Mouse (Mus musculus): ENCODE measurements around the gene Clcnkb. TPM values are rescaled to one million over a fixed set of nuclear protein-coding genes. Genes with fewer than 3 reads are reported as not detected.
A peak's percentile ranks its signal among the peaks of the same experiment; 100 is the strongest.

Gene Clcnkb
- polyA plus RNA-seq, 1 experiment = 0.50 TPM

- peak in 1 of 2 experiments; percentile 90 for DNase-seq (ENCODE audit: extremely low spot score in 1 of 2, low spot score in 1 of 2)
Observed at GRCm38 (mm10) chr4:141362937-141363548, 52.8 kb downstream of the Clcnkb start.

DNA sequence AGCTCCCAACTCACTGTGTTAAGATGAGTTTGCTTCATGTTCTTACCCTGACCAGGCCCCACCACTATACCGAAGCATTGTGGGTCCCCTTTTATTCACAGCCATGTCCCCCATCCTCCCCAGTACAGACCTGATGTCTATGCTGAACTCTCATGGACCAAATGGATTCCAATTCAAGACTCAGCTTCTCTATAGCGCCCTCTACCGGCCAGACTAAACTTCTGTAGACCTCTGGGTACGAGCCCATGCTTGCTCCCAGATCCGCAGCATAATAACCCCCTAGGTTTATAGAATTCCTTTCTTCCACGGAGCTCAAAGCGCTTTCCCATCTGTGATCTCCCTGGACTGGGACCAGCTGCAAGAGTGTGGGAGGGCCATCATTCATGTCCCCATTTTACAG, 55.0 kb downstream of the Clcnkb start:
- no peak for DNase-seq (ENCODE audit: extremely low spot score in 1 of 2, low spot score in 1 of 2)

DNA sequence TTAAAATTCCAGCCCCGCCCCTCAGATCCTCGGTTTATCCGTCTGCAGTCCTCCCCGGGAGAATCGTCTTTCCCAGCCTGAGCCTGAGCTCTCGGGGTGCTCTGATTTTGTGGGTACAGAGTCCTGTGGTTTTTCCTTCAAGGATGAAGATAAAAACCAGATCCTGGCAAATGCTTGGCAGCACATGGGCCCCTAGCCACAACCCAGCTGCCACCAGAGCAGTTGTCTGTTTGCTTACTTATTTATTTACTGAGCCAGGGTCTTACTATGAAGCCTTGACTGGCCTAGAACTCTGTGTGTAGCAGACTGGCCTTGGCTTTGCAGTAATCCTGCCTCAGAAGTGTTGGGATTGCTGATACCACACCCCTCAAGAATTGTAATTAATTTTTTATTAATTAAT, 56.6 kb downstream of the Clcnkb start:
- no peak for DNase-seq (ENCODE audit: extremely low spot score in 1 of 2, low spot score in 1 of 2)

DNA sequence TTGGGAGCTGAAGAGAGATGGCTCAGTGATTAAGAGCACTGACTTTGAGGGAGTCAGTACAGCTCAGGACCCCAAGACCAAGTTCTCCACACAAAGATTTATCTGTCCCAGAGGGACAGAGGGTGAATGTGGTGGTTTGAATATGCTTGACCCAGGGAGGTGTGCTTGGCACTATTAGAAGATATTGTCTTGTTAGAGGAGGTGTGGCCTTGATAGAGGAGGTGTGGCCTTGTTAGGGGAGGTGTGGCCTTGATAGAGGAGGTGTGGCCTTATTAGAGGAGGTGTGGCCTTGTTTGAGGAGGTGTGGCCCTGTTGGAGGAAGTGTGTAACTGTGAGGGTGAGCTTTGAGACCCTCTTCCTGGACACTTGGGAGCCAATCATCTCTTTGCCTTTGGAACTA, 58.0 kb downstream of the Clcnkb start:
- no peak for DNase-seq (ENCODE audit: extremely low spot score in 1 of 2, low spot score in 1 of 2)

Other genes with a start within 250 kb of the Clcnkb start
- gene Rsg1, start 202.1 kb downstream of the Clcnkb start, polyA plus RNA-seq (2012; rRNA removed) = 3.4 and 3.8 TPM in 2 replicates
- 10.4 and 11.8 TPM in 2 replicates for gene Arhgef19, start 176.5 kb downstream of the Clcnkb start, polyA plus RNA-seq (2012; rRNA removed)
- 2.3 and 2.6 TPM in 2 replicates for gene Epha2, start 114.8 kb downstream of the Clcnkb start, polyA plus RNA-seq (2012; rRNA removed)
- gene Fam131c, start 47.8 kb downstream of the Clcnkb start, polyA plus RNA-seq (2012; rRNA removed) = 5.2 and 5.6 TPM in 2 replicates
- gene Clcnka, start 17.3 kb downstream of the Clcnkb start, polyA plus RNA-seq (2012; rRNA removed) = 0.08 and 0.11 TPM in 2 replicates
- 0.32 and 0.40 TPM in 2 replicates for gene Hspb7, start 4.8 kb upstream of the Clcnkb start, polyA plus RNA-seq (2012; rRNA removed)
- gene Srarp, start 20.1 kb upstream of the Clcnkb start, polyA plus RNA-seq (2012; rRNA removed) = 11.9 and 13.2 TPM in 2 replicates
- 42.7 and 49.1 TPM in 2 replicates for gene Zbtb17, start 28.6 kb upstream of the Clcnkb start, polyA plus RNA-seq (2012; rRNA removed)
- 15.4 TPM in 2 replicates for gene Spen, start 122.6 kb upstream of the Clcnkb start, polyA plus RNA-seq (2012; rRNA removed)
- 1.0 and 2.6 TPM in 2 replicates for gene Fblim1, start 190.1 kb upstream of the Clcnkb start, polyA plus RNA-seq (2012; rRNA removed)
- gene Tmem82, start 202.6 kb upstream of the Clcnkb start, polyA plus RNA-seq (2012; rRNA removed) = 0.84 and 1.2 TPM in 2 replicates
- 8.0 and 9.7 TPM in 2 replicates for gene Slc25a34, start 207.8 kb upstream of the Clcnkb start, polyA plus RNA-seq (2012; rRNA removed)
- gene Plekhm2, start 248.9 kb upstream of the Clcnkb start, polyA plus RNA-seq (2012; rRNA removed) = 85.6 and 92.9 TPM in 2 replicates

Measured in frontal cortex, adult 2 months (tissue).